Mouse (Mus musculus) bone marrow macrophage, adult 2 months (primary cell): ENCODE measurements at regions not wholly inside any gene's neighbourhood (a gene's known extent, or its start where the extent isn't known, plus 50 kb on each side); places are given as distances from the start of the nearest gene placed in this dataset.
"Not testable (repeated sequence)": the region's sequence is repeated elsewhere in the genome, so short reads cannot be mapped to it uniquely, and the experiment has no call there.

Experiments
- H3K27ac ChIP-seq: 2 replicates; pipeline ENCODE4 v1.5.1; 2012; ENCODE audit warnings: low read depth, low read length; ENCODE audit not compliant: insufficient read depth
- H3K4me1 ChIP-seq: 2 replicates; pipeline ENCODE4 v1.6.1; 2012; ENCODE audit warnings: low read length; ENCODE audit not compliant: control insufficient read depth, insufficient read depth
- H3K4me3 ChIP-seq: 2 replicates; pipeline ENCODE4 v1.5.1; 2012; ENCODE audit warnings: mild to moderate bottlenecking, low read length, moderate library complexity; ENCODE audit not compliant: insufficient read depth
- CTCF ChIP-seq: IDR thresholded peaks from 2 replicates; pipeline ENCODE4 v1.5.1; 2012; ENCODE audit warnings: low read depth, mild to moderate bottlenecking, low read length, moderate library complexity
- POLR2A ChIP-seq: IDR thresholded peaks from 2 replicates; pipeline ENCODE4 v1.6.1; 2012; ENCODE audit warnings: mild to moderate bottlenecking, low read depth, low read length, borderline replicate concordance

DNA sequence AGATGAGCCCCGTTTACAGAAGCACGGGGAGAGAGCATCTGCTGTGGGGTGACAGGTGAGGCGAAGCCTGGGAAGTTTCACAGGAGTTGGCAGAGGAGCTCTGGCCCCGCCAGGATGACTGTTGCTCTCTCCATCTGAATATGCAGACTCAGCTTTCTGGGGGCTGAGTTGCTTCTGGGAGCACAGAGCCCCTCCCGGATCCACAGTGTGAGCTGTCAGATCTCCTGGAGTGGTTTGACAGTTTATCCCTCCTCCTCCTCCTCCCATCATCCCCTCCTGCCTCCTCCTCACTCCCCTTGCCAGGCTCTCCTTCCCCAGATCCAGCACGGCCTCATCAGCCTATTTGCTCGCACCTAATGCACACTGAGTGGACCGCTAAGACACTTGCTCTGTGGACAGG is 181.9 kb upstream of the Rpl38 start:
- no peak overlapping the region for H3K4me3 ChIP-seq
- no peak for TF ChIP-seq POLR2A
- no peak for TF ChIP-seq CTCF

GRCm38 (mm10) chr11:114485429-114485828 is 182.9 kb upstream of the Rpl38 start:
- H3K4me1 ChIP-seq: no peaks in the 10 kb centered on the region
- no peak overlapping the region for H3K27ac ChIP-seq
- TF ChIP-seq CTCF (no peak), POLR2A (no peak)
- no peak overlapping the region for H3K4me3 ChIP-seq

More for the DNA sequence above, 181.9 kb upstream of the Rpl38 start:
- Histone ChIP-seq H3K27ac (no peak overlapping the region), H3K4me1 (no peaks in the 10 kb centered on the region)

- Histone ChIP-seq H3K27ac (no peak overlapping the region), H3K4me1 (no peaks in the 10 kb centered on the region), H3K4me3 (no peak overlapping the region)
- no peak for TF ChIP-seq CTCF
- TF ChIP-seq POLR2A: no peak
Measured at GRCm38 (mm10) chr11:114484668-114484953, 183.7 kb upstream of the Rpl38 start.

GRCm38 (mm10) chr11:114483823-114484667 is 184.3 kb upstream of the Rpl38 start:
- no peak for TF ChIP-seq POLR2A
- TF ChIP-seq CTCF: no peak
- Histone ChIP-seq H3K4me1 (no peaks in the 10 kb centered on the region), H3K27ac (no peak overlapping the region), H3K4me3 (no peak overlapping the region)

DNA sequence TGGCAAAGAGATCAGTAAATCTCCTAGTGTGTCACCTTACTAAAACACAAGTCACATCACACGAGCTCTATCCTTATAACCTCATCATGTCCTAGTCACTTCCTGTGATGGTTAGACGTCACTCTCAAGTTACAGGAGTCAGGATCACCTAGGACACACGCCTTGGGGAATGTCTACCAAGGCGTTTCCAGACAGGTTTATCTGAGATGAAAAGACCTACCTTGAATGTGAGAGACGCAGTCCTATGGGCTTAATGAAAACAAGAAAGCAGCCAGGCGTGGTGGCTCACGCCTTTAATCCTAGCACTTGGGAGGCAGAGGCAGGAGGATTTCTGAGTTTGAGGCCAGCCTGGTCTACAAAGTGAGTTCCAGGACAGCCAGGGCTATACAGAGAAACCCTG is 185.0 kb upstream of the Rpl38 start:
- H3K27ac ChIP-seq, H3K4me3 ChIP-seq, H3K4me1 ChIP-seq: not testable (repeated sequence)

DNA sequence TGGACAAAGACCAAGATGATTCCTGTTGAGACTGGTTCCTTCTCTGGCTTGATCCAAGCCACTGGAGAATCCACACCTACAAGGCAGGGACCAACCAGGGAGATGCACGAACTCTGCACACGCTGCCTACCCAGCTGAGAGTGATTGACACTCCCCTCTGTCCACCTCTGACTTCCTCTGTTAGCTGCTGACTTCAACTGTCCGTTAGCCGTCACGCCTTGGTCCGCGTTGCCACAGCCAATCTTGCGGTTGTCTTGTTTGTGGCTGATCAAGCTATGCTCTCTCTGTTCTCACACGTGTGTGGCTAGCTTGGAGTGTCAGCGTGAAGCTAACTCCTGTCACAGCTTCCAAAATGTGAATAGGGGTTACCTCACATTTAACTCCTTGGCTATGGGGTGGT is 186.3 kb upstream of the Rpl38 start:
- no peak for TF ChIP-seq CTCF
- no peak for TF ChIP-seq POLR2A
- no peaks in the 10 kb centered on the region for H3K4me1 ChIP-seq
- no peak overlapping the region for H3K4me3 ChIP-seq
- H3K27ac ChIP-seq: no peak overlapping the region

GRCm38 (mm10) chr11:114481037-114481436 is 187.3 kb upstream of the Rpl38 start:
- H3K4me3 ChIP-seq: no peak overlapping the region

GRCm38 (mm10) chr11:114480119-114480540 is 188.2 kb upstream of the Rpl38 start:
- no peak overlapping the region for H3K4me3 ChIP-seq
- no peaks in the 10 kb centered on the region for H3K4me1 ChIP-seq
- no peak overlapping the region for H3K27ac ChIP-seq
- TF ChIP-seq CTCF (no peak), POLR2A (no peak)

More at GRCm38 (mm10) chr11:114481037-114481436, 187.3 kb upstream of the Rpl38 start:
- no peaks in the 10 kb centered on the region for H3K4me1 ChIP-seq
- TF ChIP-seq POLR2A: no peak
- TF ChIP-seq CTCF: no peak
- no peak overlapping the region for H3K27ac ChIP-seq

GRCm38 (mm10) chr11:114478736-114479135 is 189.6 kb upstream of the Rpl38 start:
- H3K4me3 ChIP-seq: no peak overlapping the region
- H3K4me1 ChIP-seq: no peaks in the 10 kb centered on the region
- no peak overlapping the region for H3K27ac ChIP-seq
- TF ChIP-seq POLR2A: no peak
- no peak for TF ChIP-seq CTCF

DNA sequence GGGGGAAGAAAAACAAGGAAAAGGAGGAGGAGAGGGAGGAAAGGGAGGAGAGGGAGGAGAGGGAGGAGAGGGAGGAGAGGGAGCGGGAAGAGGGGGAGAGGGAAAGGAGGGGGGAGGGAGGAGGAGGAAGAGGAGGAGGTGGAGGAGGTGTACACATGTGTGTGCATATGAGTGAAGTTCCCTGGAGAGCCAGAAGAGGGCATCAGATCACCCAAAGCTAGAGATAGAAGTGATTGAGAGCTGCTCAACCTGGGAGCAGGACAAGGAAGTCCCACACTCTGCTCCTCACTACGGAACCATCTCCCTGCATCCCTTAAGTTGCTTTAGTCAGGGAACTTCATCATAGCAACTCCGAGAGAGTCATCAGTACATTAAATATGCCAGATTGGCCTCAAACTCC is 191.0 kb upstream of the Rpl38 start:
- Histone ChIP-seq H3K4me1 (no peaks in the 10 kb centered on the region), H3K27ac (no peak overlapping the region), H3K4me3 (no peak overlapping the region)
- no peak for TF ChIP-seq CTCF
- TF ChIP-seq POLR2A: no peak
